Mouse (Mus musculus): ENCODE measurements at regions not wholly inside any gene's neighbourhood (a gene's known extent, or its start where the extent isn't known, plus 50 kb on each side); places are given as distances from the start of the nearest gene placed in this dataset.
"Not testable (repeated sequence)": the region's sequence is repeated elsewhere in the genome, so short reads cannot be mapped to it uniquely, and the experiment has no call there.

- TF ChIP-seq CTCF (conservative IDR thresholded peaks at IDR 0.05; ENCODE audit: low read length); NANOG (IDR thresholded peaks at IDR 0.05; ENCODE audit: borderline replicate concordance, low read length): not testable (repeated sequence)
Measured at GRCm38 (mm10) chr8:20513920-20514319, 100.8 kb upstream of the Gm21119 start.

Data from E14TG2a.4 (cell line).